Mouse (Mus musculus): ENCODE measurements around the gene Arhgef15.

- no peak for TF ChIP-seq TCF12 (IDR thresholded peaks at IDR 0.05; ENCODE audit: insufficient read depth, poor library complexity, severe bottlenecking)
- TF ChIP-seq MAX (IDR thresholded peaks at IDR 0.05; ENCODE audit: low read depth), result no peak
- no peak for TF ChIP-seq E2F4 (IDR thresholded peaks at IDR 0.05; ENCODE audit: insufficient read depth)
- TF ChIP-seq MYOD1 (IDR thresholded peaks at IDR 0.05; ENCODE audit: control insufficient read depth in 1 of 3, insufficient read length in 2 of 3, low read depth in 2 of 3), result no peak
Measured at GRCm38 (mm10) chr11:68963405-68963804, 6.1 kb upstream of the Arhgef15 start.
